Mouse (Mus musculus) adrenal gland, postnatal 4 days (tissue): ENCODE results near the gene Atg101. TPM values are rescaled to one million over a fixed set of nuclear protein-coding genes. Genes with fewer than 3 reads are reported as not detected.

Experiments
- DNase-seq, 2 experiments: peaks; one replicate each; pipeline ENCODE4 v3.0.0; 2021 to 2022; ENCODE audit warnings: low spot score in 2 of 2, mixed read lengths in 2 of 2
- total RNA-seq, 2 experiments: library from RNA; stranded (reverse); gene quantifications; 2 replicates each; pipeline ENCODE4 v1.2.3; 2021

Atg101 gene
- total RNA-seq, 2 experiments from 2014 or later: 37.8 to 38.9 TPM

- DNase-seq: no peak
Measured at GRCm38 (mm10) chr15:101333165-101333564, 49.1 kb downstream of the Atg101 start.

GRCm38 (mm10) chr15:101333648-101334047 is 49.6 kb downstream of the Atg101 start:
- DNase-seq: no peak

GRCm38 (mm10) chr15:101336474-101337174 is 52.6 kb downstream of the Atg101 start:
- DNase-seq: no peak

- no peak for DNase-seq
Measured at GRCm38 (mm10) chr15:101338359-101338758, 54.3 kb downstream of the Atg101 start.

GRCm38 (mm10) chr15:101339537-101339936 is 55.5 kb downstream of the Atg101 start:
- peak; percentile 60 to 81 for DNase-seq

Other genes with a start within 250 kb of the Atg101 start
- gene Gm47841, start 236.9 kb upstream of the Atg101 start, total RNA-seq: under 1 TPM; 0.67 to 0.68 TPM
- gene Fignl2, start 205.7 kb upstream of the Atg101 start, total RNA-seq: 10 to 100 TPM; 13.5 to 13.8 TPM
- gene Ankrd33, start 168.5 kb upstream of the Atg101 start, total RNA-seq: 1 to 10 TPM in 1 of 2 experiments, under 1 TPM in 1; 0.73 to 1.2 TPM
- 10 to 100 TPM; 22.4 to 22.9 TPM for gene Acvrl1, start 155.8 kb upstream of the Atg101 start, total RNA-seq
- 10 to 100 TPM; 18.5 to 19.9 TPM for gene Acvr1b, start 110.2 kb upstream of the Atg101 start, total RNA-seq
- 10 to 100 TPM; 18.6 to 20.3 TPM for gene Grasp, start 60.1 kb upstream of the Atg101 start, total RNA-seq
- 10 to 100 TPM; 64.5 to 79.0 TPM for gene Nr4a1, start 30.0 kb upstream of the Atg101 start, total RNA-seq
- 1 to 10 TPM; 2.6 to 3.4 TPM for gene 6030408B16Rik, start 8.9 kb downstream of the Atg101 start, total RNA-seq
- 1 to 10 TPM in 1 of 2 experiments, under 1 TPM in 1; 0.45 to 1.1 TPM for gene Krt80, start 85.9 kb downstream of the Atg101 start, total RNA-seq
- gene Krt7, start 126.8 kb downstream of the Atg101 start, total RNA-seq: 10 to 100 TPM in 1 of 2 experiments, 1 to 10 TPM in 1; 4.1 to 12.3 TPM
- not detected for gene Krt87, start 154.5 kb downstream of the Atg101 start, total RNA-seq
- not detected for gene Krt88, start 163.5 kb downstream of the Atg101 start, total RNA-seq
- not detected for gene Krt81, start 179.5 kb downstream of the Atg101 start, total RNA-seq
- not detected for gene Krt86, start 189.2 kb downstream of the Atg101 start, total RNA-seq
- not detected for gene Krt83, start 207.2 kb downstream of the Atg101 start, total RNA-seq
- gene Gm49425, start 233.0 kb downstream of the Atg101 start, total RNA-seq: not detected
- gene Krt84, start 248.5 kb downstream of the Atg101 start, total RNA-seq: not detected